Mouse (Mus musculus): ENCODE measurements around the gene Meaf6.

DNA sequence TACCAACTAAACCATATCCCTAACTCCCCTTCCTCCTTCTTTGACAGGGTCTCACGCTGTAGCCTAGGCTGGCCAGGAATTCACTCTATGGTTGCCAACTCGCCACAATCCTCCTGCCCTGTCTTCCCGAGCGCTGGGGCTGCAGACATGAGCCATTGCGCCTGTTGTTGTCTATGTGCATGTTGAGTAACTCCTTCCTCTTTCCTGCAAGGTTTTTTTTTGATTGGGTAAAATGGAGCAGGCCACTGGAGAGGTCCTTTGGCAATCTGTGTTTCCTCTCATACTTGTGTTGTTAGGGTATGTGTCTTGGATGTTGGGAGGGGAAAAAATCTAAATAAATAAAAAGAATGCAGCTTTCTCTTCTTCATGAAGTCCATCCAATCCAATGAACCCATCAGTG is 59.3 kb downstream of the Meaf6 start:
- TF ChIP-seq CTCF (IDR thresholded peaks at IDR 0.05; ENCODE audit: borderline replicate concordance, insufficient read depth, low read length) (no peak), POLR2A (IDR thresholded peaks at IDR 0.05; ENCODE audit: low read depth, low read length) (no peak)
